Mouse (Mus musculus): ENCODE data around the gene Myo1d. TPM values are rescaled to one million over a fixed set of nuclear protein-coding genes. Genes with fewer than 3 reads are reported as not detected.

The Myo1d gene
- 20.3 TPM for polyA plus RNA-seq (2014; fragmentation: Illumina TruSeq; extraction: RNeasy Lipid Tissue Mini Kit (QIAGEN cat#74804); ENCODE audit: low read depth, low replicate concordance)

DNA sequence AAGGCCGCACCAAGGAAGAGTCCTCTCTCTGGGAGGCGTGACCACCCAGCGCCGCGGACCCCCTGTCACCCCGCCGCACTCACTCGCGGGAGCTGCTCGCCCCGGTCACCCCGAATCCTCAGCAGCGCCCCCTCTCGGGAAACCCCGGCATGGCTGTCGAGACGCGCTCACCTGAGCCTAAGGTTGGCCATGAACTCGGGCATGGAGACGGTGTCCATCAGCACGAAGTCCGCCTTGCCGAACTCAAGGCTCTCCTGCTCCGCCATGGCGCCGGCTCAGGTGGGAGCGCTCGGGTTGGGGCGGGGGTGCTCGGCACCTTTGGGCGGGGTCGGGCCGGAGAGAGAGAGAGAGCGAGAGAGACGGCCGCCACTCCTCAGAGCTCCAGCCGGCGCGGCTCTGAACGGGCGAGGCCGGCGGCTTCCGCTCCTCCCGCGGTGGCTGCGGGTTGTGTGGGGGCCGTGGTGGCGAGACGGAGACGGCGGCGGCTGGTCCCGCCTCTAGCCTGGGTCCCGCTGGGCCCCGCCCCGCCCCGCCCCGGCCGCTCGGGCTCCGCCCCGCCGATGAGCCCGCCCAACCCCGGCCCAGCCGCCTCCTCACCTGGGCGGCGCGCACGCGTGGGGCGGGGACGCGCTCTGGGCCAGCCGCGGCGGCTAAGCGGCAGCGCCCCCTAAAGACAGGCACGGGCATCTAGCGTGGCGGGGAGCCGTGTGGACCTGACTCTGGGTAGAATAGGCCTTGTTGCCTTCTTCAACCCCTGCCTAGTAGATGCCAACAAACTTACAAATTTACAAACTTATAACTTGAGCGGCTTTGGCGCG lies at the start of gene Myo1d:
Gene Myo1d (minus strand): TSS at position 499 of the 818 bp plus-strand sequence.

DNA sequence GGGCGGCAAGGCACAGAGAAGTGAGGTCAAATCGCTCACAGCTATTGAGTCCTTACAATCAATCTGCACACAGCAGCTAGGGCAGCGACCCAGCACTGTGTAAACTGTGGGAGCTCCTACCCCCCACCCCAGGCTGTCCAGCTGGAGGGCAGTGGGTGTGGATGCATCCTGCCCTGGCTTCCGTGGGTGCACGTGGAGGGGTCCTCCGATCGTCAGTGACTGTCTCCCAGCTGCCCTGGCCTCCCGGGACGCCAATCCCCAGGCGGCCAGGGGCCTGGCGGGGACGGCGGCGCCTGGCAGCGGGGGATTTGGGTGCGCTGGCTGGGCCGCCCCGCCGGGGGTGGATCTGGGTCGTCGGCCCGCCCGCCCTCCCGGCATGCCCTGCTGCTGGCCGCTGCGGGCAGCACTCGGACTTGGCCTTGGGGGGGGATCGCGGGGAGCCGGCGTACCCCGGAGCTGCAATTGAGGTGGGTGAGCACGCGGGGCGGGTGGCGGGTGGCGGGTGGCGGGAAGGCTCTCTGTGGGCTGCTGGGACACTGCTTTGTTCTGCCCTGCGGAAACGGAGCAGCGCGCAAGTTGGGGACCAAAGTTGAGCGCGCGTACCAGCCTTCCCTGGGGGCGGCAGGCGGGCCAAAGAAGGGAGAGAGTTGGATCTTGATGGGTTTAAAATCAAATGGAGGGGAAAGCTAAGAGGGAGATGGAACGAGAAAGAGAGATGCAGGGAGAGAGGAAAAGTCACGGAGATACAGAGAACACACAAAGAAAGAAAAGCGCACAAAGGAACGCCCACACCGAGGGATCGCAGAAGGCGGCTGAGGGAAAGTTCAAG lies 30.4 kb upstream of the Myo1d start, which contains the start of gene Tmem98:
Gene Tmem98 (plus strand): TSS at position 183 of the 829 bp plus-strand sequence.

DNA sequence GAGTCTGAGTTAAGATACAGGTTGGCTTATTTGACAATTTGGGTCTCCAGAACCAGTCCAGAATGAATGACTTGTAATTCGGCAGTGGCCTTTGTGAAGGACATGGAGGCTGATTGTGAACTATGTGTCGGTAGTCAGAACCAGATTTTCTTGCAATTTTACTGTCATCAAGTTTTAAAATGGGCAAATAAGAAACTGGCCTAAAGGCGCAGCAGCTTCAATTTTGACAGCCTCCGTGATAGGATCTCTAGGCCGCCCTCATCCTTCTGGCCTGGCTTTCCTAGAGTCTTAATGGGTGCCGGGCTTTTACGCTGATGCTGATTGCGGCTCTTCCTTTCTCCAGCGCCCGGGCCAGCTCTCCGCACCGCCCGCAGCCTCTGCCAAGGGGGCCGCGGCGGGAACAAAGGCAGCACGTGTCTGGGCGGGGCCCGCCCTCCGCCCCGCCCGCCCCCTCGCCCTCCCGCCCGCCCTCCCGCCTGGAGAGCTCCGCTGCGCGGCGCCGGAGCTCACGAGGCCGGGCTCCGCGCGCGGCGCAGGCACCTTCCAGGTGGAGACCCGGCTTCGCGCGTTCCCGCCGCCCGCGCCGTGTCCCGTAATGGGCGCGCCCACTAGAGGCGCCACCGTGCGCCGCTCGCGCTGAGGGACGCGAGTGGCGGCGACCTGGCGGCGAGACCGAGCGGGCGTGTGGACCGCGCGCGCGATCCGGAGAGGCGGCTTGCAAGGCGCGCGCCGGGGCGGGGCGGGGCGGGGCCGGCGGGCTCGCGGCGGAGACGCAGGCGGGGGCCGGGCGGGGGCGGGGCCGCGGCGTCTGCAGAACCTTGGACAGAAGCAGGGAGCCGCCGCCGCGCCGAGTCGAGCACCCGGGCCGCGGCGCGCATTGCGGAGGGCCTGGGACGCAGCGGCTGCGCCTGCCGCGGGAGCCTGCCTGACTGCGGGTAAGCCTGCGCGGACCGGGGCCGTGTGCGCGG lies 303.3 kb downstream of the Myo1d start, which contains the start of gene Cdk5r1:
Gene Cdk5r1 (plus strand): TSS at position 802 of the 968 bp plus-strand sequence.

Other genes with a start within 250 kb of the Myo1d start
- 14.3 TPM for gene Tmem98, start 30.1 kb upstream of the Myo1d start, polyA plus RNA-seq (2014; fragmentation: Illumina TruSeq; extraction: RNeasy Lipid Tissue Mini Kit (QIAGEN cat#74804); ENCODE audit: low read depth, low replicate concordance)
- 3.2 TPM for gene Spaca3, start 78.3 kb upstream of the Myo1d start, polyA plus RNA-seq (2014; fragmentation: Illumina TruSeq; extraction: RNeasy Lipid Tissue Mini Kit (QIAGEN cat#74804); ENCODE audit: low read depth, low replicate concordance)